Mouse (Mus musculus): ENCODE measurements around the gene Wwox.

Wwox gene

GRCm38 (mm10) chr8:114468526-114469207 lies 29.2 kb downstream of the Wwox start:
- no peak for DNase-seq (ENCODE audit: low read depth, low spot score)

GRCm38 (mm10) chr8:114469208-114469590 lies 29.7 kb downstream of the Wwox start:
- DNase-seq (ENCODE audit: low read depth, low spot score): no peak

GRCm38 (mm10) chr8:114473546-114473945 lies 34.1 kb downstream of the Wwox start:
- no peak for DNase-seq (ENCODE audit: low read depth, low spot score)

- DNase-seq (ENCODE audit: low read depth, low spot score): no peak
Observed at GRCm38 (mm10) chr8:114476919-114477318, 37.5 kb downstream of the Wwox start.

GRCm38 (mm10) chr8:114477790-114478189 lies 38.3 kb downstream of the Wwox start:
- DNase-seq (ENCODE audit: low read depth, low spot score): no peak

- no peak for DNase-seq (ENCODE audit: low read depth, low spot score)
Observed at GRCm38 (mm10) chr8:114479749-114480148, 40.3 kb downstream of the Wwox start.

GRCm38 (mm10) chr8:114491662-114492160 lies 52.3 kb downstream of the Wwox start:
- DNase-seq (ENCODE audit: low read depth, low spot score): no peak

- no peak for DNase-seq (ENCODE audit: low read depth, low spot score)
Observed at GRCm38 (mm10) chr8:114499448-114500144, 60.1 kb downstream of the Wwox start.

- no peak for DNase-seq (ENCODE audit: low read depth, low spot score)
Observed at GRCm38 (mm10) chr8:114501906-114502305, 62.5 kb downstream of the Wwox start.

GRCm38 (mm10) chr8:114503196-114503595 lies 63.7 kb downstream of the Wwox start:
- DNase-seq (ENCODE audit: low read depth, low spot score): no peak

GRCm38 (mm10) chr8:114504889-114505288 lies 65.4 kb downstream of the Wwox start:
- no peak for DNase-seq (ENCODE audit: low read depth, low spot score)

GRCm38 (mm10) chr8:114505351-114506347 lies 66.2 kb downstream of the Wwox start:
- no peak for DNase-seq (ENCODE audit: low read depth, low spot score)

GRCm38 (mm10) chr8:114507404-114507803 lies 67.9 kb downstream of the Wwox start:
- no peak for DNase-seq (ENCODE audit: low read depth, low spot score)

GRCm38 (mm10) chr8:114510226-114510625 lies 70.8 kb downstream of the Wwox start:
- no peak for DNase-seq (ENCODE audit: low read depth, low spot score)

GRCm38 (mm10) chr8:114512075-114512935 lies 72.8 kb downstream of the Wwox start:
- DNase-seq (ENCODE audit: low read depth, low spot score): no peak

GRCm38 (mm10) chr8:114514692-114515091 lies 75.2 kb downstream of the Wwox start:
- DNase-seq (ENCODE audit: low read depth, low spot score): no peak

- DNase-seq (ENCODE audit: low read depth, low spot score): no peak
Observed at GRCm38 (mm10) chr8:114523061-114523460, 83.6 kb downstream of the Wwox start.

GRCm38 (mm10) chr8:114526626-114527267 lies 87.3 kb downstream of the Wwox start:
- DNase-seq (ENCODE audit: low read depth, low spot score): no peak

GRCm38 (mm10) chr8:114527648-114528221 lies 88.3 kb downstream of the Wwox start:
- no peak for DNase-seq (ENCODE audit: low read depth, low spot score)

- DNase-seq (ENCODE audit: low read depth, low spot score): no peak
Observed at GRCm38 (mm10) chr8:114529581-114529980, 90.1 kb downstream of the Wwox start.

Data from c-Kit-negative CD71-positive TER-119-positive erythroid progenitor cells, embryonic 14.5 days (primary cell).